Mouse (Mus musculus): ENCODE data around the gene Als2.

The Als2 gene

DNA sequence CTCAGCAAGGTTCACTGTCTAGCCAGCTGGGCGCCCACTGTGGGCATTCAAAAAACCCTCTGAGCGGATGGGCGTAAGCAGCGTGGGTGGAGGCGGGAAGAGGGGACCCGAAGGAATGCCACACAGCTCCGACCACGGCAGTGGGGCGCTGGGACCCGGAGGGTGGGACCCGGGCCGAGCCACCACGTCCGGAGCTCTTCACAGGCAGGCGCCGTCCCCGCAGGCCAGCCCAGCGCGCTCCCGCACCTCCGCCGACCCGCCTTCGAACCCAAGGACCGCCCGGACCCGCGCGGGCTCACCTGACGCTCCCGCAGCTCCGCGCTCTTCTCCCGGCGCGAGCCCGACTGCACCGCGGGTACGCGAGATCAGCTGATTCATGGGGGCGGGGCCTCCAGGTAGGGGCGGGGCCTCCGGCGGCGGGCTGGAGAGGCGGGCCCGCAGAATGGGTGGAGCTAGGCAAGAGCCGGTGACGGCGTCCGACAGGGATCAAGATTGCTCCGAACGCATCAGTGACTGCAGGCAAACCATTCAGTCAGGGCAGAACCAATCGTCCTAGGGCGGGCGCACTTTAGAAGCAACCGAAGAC is at the start of gene Als2:
Gene Als2 (minus strand): TSS at position 376 of the 586 bp plus-strand sequence.
- Histone ChIP-seq H3K27me3 (ENCODE audit: control insufficient read depth, insufficient read depth, low read length, poor library complexity, severe bottlenecking) (no peaks in the 10 kb centered on the region; the same call in 1 of the 2 replicates), H3K36me3 (ENCODE audit: control insufficient read depth, insufficient read depth, low read length, poor library complexity, severe bottlenecking) (no peaks in the 10 kb centered on the region)
- DNase-seq (ENCODE audit: low read depth, low spot score), result peak; percentile 98

DNA sequence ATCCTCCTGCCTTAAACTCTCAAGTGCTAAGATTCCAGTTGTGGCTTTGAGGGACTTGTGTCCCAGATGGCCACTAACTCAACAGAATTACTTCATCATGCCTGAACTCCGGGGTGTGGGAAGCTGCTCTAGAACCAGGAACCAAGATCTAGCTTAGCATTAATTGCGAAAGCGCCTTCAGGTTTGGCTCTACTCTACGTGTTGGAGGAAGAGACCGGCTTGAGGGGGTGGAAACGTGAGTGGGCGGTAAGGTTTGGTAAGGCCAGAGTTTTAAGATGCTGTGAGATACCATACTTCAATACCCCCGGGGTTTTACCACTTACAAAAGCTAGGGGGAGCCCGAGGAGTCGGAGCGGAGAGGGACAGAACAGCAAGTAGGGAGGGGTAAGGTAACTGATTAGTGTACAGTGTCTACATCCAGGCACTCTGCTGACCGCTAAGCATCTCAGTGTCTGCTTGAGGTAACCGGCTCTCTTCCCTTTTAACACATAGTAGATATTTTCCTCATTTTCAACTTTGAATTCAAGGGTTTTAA is 49.4 kb upstream of the Als2 start:
- DNase-seq (ENCODE audit: low read depth, low spot score), result peak; percentile 16
- Histone ChIP-seq H3K27me3 (ENCODE audit: control insufficient read depth, insufficient read depth, low read length, poor library complexity, severe bottlenecking) (no peaks in the 10 kb centered on the region; the same call in 1 of the 2 replicates), H3K36me3 (ENCODE audit: control insufficient read depth, insufficient read depth, low read length, poor library complexity, severe bottlenecking) (no peaks in the 10 kb centered on the region)

DNA sequence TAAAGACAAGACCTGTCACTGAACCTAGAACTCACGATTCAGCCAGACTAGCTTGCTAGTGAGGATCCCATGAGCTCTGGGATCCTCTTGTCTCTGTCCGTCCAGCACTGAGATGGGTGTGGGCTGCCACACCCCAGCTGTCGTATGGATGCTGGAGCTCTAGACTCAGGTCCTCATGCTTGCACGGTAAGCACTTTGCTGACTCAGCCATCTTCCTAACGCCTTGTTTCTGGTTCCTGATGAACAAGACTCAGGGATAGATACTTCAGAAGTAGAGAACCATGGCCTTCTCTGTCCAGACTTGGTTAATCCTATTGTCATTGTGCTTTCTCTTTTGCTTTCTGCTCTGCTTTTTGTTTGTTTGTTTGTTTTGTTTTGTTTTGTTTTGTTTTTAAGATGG is 48.8 kb upstream of the Als2 start:
- DNase-seq (ENCODE audit: low read depth, low spot score), result no peak
- H3K36me3 ChIP-seq (ENCODE audit: control insufficient read depth, insufficient read depth, low read length, poor library complexity, severe bottlenecking), result no peaks in the 10 kb centered on the region

DNA sequence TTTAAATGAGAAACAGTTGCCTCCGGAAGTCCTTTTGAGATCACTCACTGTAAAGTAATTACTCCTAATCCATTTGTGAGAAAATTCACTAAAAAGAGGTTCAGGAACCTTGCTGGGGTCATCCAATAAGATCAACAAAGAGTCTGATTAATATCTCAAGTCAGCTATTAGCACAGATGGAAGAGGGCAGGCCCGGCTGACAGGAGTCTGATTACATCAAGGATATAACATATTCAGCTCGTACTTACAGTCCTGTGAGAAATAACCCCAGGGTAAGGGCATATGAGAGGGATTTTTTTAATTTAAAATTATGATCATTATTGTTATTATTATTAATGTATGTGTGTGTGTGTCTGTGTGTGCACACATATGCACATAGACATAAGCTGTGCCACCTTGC is 35.2 kb upstream of the Als2 start:
- no peak for DNase-seq (ENCODE audit: low read depth, low spot score)
- no peaks in the 10 kb centered on the region for H3K36me3 ChIP-seq (ENCODE audit: control insufficient read depth, insufficient read depth, low read length, poor library complexity, severe bottlenecking)
- no peaks in the 10 kb centered on the region for H3K27me3 ChIP-seq (ENCODE audit: control insufficient read depth, insufficient read depth, low read length, poor library complexity, severe bottlenecking)

More for the DNA sequence above, 48.8 kb upstream of the Als2 start:
- H3K27me3 ChIP-seq (ENCODE audit: control insufficient read depth, insufficient read depth, low read length, poor library complexity, severe bottlenecking), result no peaks in the 10 kb centered on the region; the same call in 1 of the 2 replicates

- DNase-seq (ENCODE audit: low read depth, low spot score), result no peak
- Histone ChIP-seq H3K36me3 (ENCODE audit: control insufficient read depth, insufficient read depth, low read length, poor library complexity, severe bottlenecking) (no peaks in the 10 kb centered on the region), H3K27me3 (ENCODE audit: control insufficient read depth, insufficient read depth, low read length, poor library complexity, severe bottlenecking) (no peaks in the 10 kb centered on the region)
Observed at GRCm38 (mm10) chr1:59269951-59270689, 33.1 kb upstream of the Als2 start.

GRCm38 (mm10) chr1:59269466-59269865 is 32.4 kb upstream of the Als2 start:
- Histone ChIP-seq H3K27me3 (ENCODE audit: control insufficient read depth, insufficient read depth, low read length, poor library complexity, severe bottlenecking) (no peaks in the 10 kb centered on the region), H3K36me3 (ENCODE audit: control insufficient read depth, insufficient read depth, low read length, poor library complexity, severe bottlenecking) (no peaks in the 10 kb centered on the region)
- no peak for DNase-seq (ENCODE audit: low read depth, low spot score)

- H3K36me3 ChIP-seq (ENCODE audit: control insufficient read depth, insufficient read depth, low read length, poor library complexity, severe bottlenecking), result no peaks in the 10 kb centered on the region
- no peak for DNase-seq (ENCODE audit: low read depth, low spot score)
- no peaks in the 10 kb centered on the region for H3K27me3 ChIP-seq (ENCODE audit: control insufficient read depth, insufficient read depth, low read length, poor library complexity, severe bottlenecking)
Observed at GRCm38 (mm10) chr1:59268931-59269330, 31.9 kb upstream of the Als2 start.

DNA sequence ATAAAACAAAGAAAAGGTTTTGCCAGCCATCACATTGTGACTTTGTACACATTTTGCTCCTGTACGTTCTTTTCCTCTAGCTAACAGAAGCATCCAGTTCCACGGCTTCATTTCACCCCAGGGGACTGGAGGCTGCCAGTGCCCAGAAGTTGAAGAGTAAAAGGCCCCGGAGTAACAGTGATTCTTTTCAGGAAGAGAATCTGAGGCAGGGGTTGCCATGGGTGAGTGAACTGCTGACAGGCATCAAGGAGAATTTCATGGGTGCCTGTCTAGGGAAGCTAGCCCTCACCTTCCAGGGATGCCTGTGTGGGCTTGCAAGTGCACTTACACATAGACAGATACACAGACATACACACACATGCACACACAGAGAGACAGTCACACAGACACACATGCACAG is 20.7 kb upstream of the Als2 start:
- DNase-seq (ENCODE audit: low read depth, low spot score), result no peak
- no peaks in the 10 kb centered on the region for H3K27me3 ChIP-seq (ENCODE audit: control insufficient read depth, insufficient read depth, low read length, poor library complexity, severe bottlenecking)
- H3K36me3 ChIP-seq (ENCODE audit: control insufficient read depth, insufficient read depth, low read length, poor library complexity, severe bottlenecking), result no peaks in the 10 kb centered on the region

DNA sequence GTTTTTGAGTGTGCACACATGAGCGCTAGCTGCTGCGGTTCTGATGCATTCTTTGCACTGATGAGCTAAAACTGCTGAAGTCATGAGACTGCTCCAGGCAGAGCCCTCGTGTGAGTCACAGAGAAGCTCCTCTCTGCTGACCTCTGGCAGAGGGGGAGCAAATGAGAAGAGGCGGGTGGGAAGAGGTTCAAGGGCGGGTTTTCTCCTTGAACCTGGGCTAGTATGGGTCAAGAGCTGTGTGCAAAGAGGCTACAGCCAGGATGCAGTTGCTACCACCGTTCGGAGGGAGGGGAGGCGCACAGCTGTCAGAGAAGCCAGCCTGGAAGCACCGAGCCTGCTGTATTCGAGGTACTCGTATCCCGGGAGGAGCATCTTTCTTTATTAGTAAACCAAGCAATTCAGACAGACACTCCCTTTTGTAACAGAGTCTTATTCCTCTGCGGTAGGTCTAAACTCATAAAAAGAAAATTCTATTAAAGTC is 19.8 kb upstream of the Als2 start, which contains the start of gene Cdk15:
Gene Cdk15 (plus strand): TSS at position 156 of the 481 bp plus-strand sequence.
- Histone ChIP-seq H3K36me3 (ENCODE audit: control insufficient read depth, insufficient read depth, low read length, poor library complexity, severe bottlenecking) (no peaks in the 10 kb centered on the region), H3K27me3 (ENCODE audit: control insufficient read depth, insufficient read depth, low read length, poor library complexity, severe bottlenecking) (0 out of 2 replicates have a peak, but pooled peaks cover 3% of the 10 kb centered on the region)
- no peak for DNase-seq (ENCODE audit: low read depth, low spot score)

- no peak for DNase-seq (ENCODE audit: low read depth, low spot score)
- no peaks in the 10 kb centered on the region for H3K36me3 ChIP-seq (ENCODE audit: control insufficient read depth, insufficient read depth, low read length, poor library complexity, severe bottlenecking)
- H3K27me3 ChIP-seq (ENCODE audit: control insufficient read depth, insufficient read depth, low read length, poor library complexity, severe bottlenecking), result 0 out of 2 replicates have a peak, but pooled peaks cover 3% of the 10 kb centered on the region
Observed at GRCm38 (mm10) chr1:59253301-59253909, 16.4 kb upstream of the Als2 start.

- H3K36me3 ChIP-seq (ENCODE audit: control insufficient read depth, insufficient read depth, low read length, poor library complexity, severe bottlenecking), result no peaks in the 10 kb centered on the region
- peak; percentile 15 for DNase-seq (ENCODE audit: low read depth, low spot score)
- 0 out of 2 replicates have a peak, but pooled peaks cover 3% of the 10 kb centered on the region for H3K27me3 ChIP-seq (ENCODE audit: control insufficient read depth, insufficient read depth, low read length, poor library complexity, severe bottlenecking)
Observed at GRCm38 (mm10) chr1:59252762-59253161, 15.7 kb upstream of the Als2 start.

DNA sequence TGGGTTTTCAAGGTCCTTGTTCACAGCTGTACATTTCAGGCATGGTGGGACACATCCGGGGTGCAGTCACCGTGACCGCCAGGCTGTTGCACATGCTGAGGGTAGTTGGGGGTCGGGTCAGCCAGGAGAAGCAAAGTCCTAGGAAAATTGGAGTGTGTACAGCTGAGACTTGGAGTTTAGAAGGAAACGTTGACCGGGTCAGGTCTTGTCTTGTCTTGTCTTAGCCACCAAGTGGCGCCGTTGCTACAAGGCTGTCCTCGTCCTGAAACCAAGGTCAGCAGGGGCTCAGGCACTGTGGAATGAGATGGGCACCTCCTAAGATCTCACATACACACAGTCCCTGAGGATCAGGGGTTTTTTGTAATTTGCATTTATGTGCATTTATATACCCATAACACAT is 10.6 kb upstream of the Als2 start:
- H3K36me3 ChIP-seq (ENCODE audit: control insufficient read depth, insufficient read depth, low read length, poor library complexity, severe bottlenecking), result no peaks in the 10 kb centered on the region
- peak; percentile 34 for DNase-seq (ENCODE audit: low read depth, low spot score)
- 0 out of 2 replicates have a peak, but pooled peaks cover 3% of the 10 kb centered on the region for H3K27me3 ChIP-seq (ENCODE audit: control insufficient read depth, insufficient read depth, low read length, poor library complexity, severe bottlenecking)

DNA sequence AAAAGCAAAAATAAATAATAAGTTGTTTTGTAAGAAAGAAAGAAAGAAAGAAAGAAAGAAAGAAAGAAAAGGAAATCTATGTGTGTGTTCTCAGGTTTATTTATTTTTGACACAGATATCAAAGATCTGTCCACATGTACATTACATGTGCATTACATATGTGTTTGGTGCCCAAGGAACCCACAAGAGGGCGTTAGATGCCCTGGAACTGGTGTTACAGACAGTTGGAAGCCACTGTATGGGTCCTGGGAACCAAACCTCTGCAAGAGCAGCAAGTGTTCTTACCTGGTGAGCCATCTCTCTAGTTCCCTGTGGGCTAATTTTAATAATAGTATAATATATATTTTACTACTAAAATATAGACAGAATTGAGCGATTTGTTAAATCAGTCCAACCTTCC is 6.7 kb upstream of the Als2 start:
- Histone ChIP-seq H3K36me3 (ENCODE audit: control insufficient read depth, insufficient read depth, low read length, poor library complexity, severe bottlenecking) (no peaks in the 10 kb centered on the region), H3K27me3 (ENCODE audit: control insufficient read depth, insufficient read depth, low read length, poor library complexity, severe bottlenecking) (no peaks in the 10 kb centered on the region; the same call in 1 of the 2 replicates)
- no peak for DNase-seq (ENCODE audit: low read depth, low spot score)

- Histone ChIP-seq H3K36me3 (ENCODE audit: control insufficient read depth, insufficient read depth, low read length, poor library complexity, severe bottlenecking) (no peaks in the 10 kb centered on the region), H3K27me3 (ENCODE audit: control insufficient read depth, insufficient read depth, low read length, poor library complexity, severe bottlenecking) (no peaks in the 10 kb centered on the region; the same call in 1 of the 2 replicates)
- DNase-seq (ENCODE audit: low read depth, low spot score), result peak; percentile 82
Observed at GRCm38 (mm10) chr1:59237614-59238211, 682 bp upstream of the Als2 start.

All from splenic B cell, adult 2 months (primary cell).